Mouse (Mus musculus): Measurements from ENCODE around the gene Rtp4. TPM values are rescaled to one million over a fixed set of nuclear protein-coding genes. Genes with fewer than 3 reads are reported as not detected.

Rtp4 gene
- total RNA-seq, 4 experiments from 2014 or later, result 0.75 to 1.4 (median 1.1) TPM

DNA sequence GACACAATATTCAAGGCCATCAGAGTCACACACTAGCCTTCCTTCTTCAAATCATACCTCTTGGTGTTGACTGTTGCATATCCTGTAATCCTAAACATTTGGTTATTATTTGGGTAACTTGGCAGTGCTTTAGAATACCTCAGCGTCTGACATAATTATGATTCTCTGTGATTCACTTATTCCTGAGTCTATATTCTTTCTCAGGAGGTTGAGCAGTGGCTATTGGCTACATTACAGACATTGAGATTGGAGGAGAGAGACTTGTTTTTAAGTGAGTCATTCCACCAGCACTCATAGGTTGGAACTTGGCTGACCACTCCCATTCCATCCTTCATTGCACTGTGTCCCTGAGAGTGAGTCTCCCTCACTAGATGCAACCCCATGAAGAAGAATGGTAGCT, 6.7 kb upstream of the Rtp4 start:
- no peak for DNase-seq (ENCODE audit: low spot score in 2 of 2)

GRCm38 (mm10) chr16:23515766-23516165, 4.3 kb upstream of the Rtp4 start:
- peak; percentile 22 to 68 for DNase-seq (ENCODE audit: low spot score in 2 of 2)

DNA sequence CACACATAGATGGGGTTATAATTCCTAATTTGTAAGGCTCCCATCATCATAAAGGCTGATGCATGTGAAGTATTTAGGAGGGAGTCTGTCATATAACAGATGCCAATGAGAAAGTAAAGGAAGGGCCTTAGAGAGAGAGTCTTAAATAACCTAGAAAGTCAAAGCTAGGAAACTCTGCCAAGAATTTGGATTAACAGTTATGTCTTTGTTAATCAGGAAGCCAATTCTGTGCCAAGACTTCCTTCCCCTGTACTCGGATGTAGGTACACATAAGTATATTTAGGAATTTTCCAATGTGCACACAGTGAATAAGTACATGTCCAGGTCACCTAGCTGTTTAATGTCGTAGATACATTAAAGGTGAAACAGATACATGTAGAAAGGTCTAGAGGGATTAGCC, 3.5 kb upstream of the Rtp4 start:
- no peak for DNase-seq (ENCODE audit: low spot score in 2 of 2)

GRCm38 (mm10) chr16:23517230-23517629, 2.9 kb upstream of the Rtp4 start:
- no peak for DNase-seq (ENCODE audit: low spot score in 2 of 2)

GRCm38 (mm10) chr16:23517754-23518566, 2.1 kb upstream of the Rtp4 start:
- DNase-seq (ENCODE audit: low spot score in 2 of 2), result no peak

GRCm38 (mm10) chr16:23518567-23519369, 1.3 kb upstream of the Rtp4 start:
- DNase-seq (ENCODE audit: low spot score in 2 of 2), result no peak

GRCm38 (mm10) chr16:23519771-23520170, 320 bp upstream of the Rtp4 start:
- DNase-seq (ENCODE audit: low spot score in 2 of 2), result no peak

DNA sequence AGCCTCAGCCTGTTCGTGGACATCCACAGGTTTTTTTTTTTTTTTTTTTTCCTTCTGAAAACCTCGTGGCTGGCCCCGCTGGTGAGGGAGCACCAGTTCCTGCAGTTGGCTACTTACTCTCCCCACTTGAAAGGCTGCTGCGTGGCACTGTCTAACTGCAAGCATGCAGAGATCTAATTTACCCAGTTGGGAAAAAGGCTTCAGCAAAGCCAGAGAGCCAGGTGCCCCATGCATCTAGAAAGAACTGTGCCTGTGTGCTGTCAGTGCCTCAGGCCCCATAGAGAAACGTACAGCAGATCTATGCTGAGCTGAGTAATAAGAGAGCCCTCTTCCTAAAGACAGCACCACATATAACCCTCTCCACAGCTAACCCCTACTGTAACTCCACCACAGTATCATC, 1.0 kb downstream of the Rtp4 start:
- DNase-seq (ENCODE audit: low spot score in 2 of 2), result no peak

GRCm38 (mm10) chr16:23522081-23522480, 2.0 kb downstream of the Rtp4 start:
- no peak for DNase-seq (ENCODE audit: low spot score in 2 of 2)

DNA sequence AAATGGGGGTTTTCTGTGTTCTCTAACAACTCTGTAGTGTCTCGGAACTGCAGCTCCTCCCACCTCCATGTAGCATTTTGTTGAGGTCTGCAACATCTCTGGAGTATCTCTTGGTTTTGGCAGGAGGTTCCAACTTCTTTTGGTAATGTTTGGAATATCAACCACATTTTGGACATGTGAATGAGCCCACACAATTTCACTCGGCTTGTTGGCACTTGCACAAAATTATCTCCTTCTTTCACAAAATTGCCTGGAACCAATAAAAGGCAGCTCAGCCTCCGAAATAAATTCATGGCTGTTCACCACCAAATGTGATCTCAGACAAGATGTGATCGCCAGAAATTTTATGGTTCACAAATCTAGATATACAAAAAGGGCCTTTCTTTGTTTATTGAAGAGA, 9.1 kb downstream of the Rtp4 start:
- no peak for DNase-seq (ENCODE audit: low spot score in 2 of 2)

GRCm38 (mm10) chr16:23533707-23534106, 13.6 kb downstream of the Rtp4 start:
- DNase-seq (ENCODE audit: low spot score in 2 of 2), result no peak

- no peak for DNase-seq (ENCODE audit: low spot score in 2 of 2)
These were observed 21.0 kb downstream of the Rtp4 start for GRCm38 (mm10) chr16:23541046-23541445.

DNA sequence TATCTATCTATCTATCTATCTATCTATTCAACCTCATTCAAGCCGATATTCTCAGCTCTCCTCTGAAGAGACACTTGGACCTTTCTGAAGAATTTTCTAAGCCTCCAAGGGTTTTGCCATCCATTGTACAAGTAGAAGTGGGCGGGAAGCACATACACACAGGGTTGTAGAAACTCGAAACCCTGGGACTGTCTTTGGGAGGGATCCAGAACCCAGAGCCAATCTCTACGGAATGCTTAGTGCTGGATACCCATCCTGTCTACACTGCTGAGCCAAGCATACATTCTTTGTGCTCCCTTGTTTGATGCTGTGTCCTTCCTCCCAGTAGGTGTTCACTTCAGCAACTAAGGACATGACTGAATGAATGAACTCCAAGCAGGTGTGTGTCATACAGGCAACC, 22.8 kb downstream of the Rtp4 start:
- DNase-seq (ENCODE audit: low spot score in 2 of 2), result no peak

DNA sequence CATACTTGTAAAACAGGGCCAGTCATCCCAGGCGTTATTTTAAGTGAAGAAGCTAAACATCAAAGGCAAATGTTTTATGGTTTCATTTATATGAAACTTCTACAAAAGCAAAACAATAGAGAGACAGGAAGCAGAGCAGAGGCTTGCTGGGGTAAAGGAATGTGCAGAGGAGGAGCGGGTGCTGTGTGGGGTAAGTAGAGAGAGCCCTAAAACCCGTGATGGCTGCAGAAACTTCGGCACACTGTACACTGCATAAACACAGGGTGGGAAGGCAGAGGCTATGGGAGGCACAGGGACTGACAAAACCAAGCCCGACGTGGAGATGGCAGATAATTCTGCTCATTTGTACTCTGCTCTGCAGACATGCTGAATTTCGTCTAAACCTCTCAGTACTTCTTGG, 24.3 kb downstream of the Rtp4 start:
- no peak for DNase-seq (ENCODE audit: low spot score in 2 of 2)

DNA sequence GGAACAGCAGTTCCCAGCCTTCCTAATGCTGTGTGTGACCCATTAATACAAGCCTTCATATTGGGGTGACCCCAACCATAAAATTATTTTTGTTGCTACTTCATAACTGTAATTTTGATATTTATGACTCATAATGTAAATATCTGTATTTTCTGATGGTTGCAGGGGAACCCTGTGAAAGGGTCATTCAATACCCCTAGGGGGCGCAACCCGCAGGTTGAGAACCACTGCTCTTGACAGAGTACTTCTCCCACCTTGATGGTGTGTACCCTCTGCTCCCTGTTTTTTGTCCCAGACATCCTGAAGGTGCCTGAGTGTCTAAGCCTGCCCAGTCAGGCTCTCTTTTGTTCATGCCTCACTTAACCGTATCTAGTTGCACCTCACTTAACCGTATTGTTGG, 27.7 kb downstream of the Rtp4 start:
- DNase-seq (ENCODE audit: low spot score in 2 of 2), result no peak

DNA sequence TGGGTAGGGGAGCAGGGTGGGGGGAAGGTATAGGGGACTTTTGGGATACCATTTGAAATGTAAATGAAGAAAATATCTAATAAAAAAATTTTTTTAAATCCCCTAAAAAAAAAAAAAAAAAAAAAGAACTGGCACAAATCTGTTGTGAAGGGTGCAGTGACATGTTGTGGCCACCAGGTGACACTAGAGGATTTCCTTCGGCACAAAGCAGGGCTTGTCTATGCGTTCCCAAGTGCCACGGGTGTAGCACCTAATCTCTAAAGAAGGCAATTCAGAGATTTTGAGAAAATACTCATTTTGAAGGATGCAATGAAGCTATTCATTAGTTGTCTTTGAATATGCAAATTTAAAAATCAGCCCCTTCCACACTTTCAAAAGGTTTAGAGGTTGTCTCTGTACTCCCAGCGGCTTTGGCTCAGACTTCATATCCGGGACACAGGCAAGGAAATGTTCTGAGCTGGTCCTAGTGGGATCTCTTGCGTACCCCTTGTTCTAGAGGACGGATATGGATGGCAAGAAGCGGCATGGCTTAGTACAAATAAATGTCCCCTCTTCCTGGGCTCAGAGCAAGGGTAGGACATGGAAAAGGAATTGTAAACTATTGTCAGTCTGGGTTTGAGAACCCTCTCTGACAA, 30.4 kb downstream of the Rtp4 start:
- DNase-seq (ENCODE audit: low spot score in 2 of 2), result peak in 1 of 2 experiments; percentile 25

GRCm38 (mm10) chr16:23550981-23551582, 31.0 kb downstream of the Rtp4 start:
- DNase-seq (ENCODE audit: low spot score in 2 of 2), result no peak

- DNase-seq (ENCODE audit: low spot score in 2 of 2), result no peak
These were observed 34.6 kb downstream of the Rtp4 start for GRCm38 (mm10) chr16:23554673-23555072.

DNA sequence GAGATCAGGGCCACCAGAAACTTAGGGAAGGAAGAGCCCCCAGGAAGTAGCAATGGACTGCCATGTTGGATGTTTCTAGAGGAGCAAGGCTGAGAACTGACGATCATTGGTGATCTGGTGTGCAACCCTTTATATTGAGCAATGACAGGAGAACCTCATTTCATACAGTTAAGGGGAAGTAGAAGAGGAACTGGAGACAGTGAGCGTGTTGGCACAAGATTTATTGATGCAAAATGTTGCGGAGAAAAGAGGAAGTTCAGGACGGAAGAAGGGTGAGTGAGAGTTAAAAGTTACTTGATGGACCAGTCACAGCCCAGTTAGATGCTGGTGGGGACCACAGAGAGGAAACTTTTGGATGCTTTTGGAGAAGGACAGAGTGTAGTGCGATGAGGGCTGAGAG, 37.1 kb downstream of the Rtp4 start:
- DNase-seq (ENCODE audit: low spot score in 2 of 2), result no peak

- DNase-seq (ENCODE audit: low spot score in 2 of 2), result no peak
These were observed 37.6 kb downstream of the Rtp4 start for GRCm38 (mm10) chr16:23557669-23558068.

- no peak for DNase-seq (ENCODE audit: low spot score in 2 of 2)
These were observed 48.4 kb downstream of the Rtp4 start for GRCm38 (mm10) chr16:23568369-23568958.

Data from gastrocnemius, adult 8-10 months (tissue).